Mouse (Mus musculus) forebrain, postnatal 0 days (tissue): ENCODE results near the gene Slc4a11. TPM values are rescaled to one million over a fixed set of nuclear protein-coding genes. Genes with fewer than 3 reads are reported as not detected.

ENCODE experiments used
- ATAC-seq: fragments of 200-750 bp; cut with Nextera tagmentation; 2 replicates; pipeline ENCODE4 v1.8.0; 2017; ENCODE audit warnings: mild to moderate bottlenecking, moderate library complexity
- DNase-seq: peaks from one replicate; pipeline ENCODE4 v3.0.0-alpha.2; 2015
- H3K27ac ChIP-seq: fragments of 300-500 bp; sonication (generic); 2 replicates; pipeline ENCODE4 v1.5.1; 2014; ENCODE audit warnings: low read depth, mild to moderate bottlenecking, antibody characterized with exemption, low read length, moderate library complexity, mixed read lengths
- H3K27me3 ChIP-seq: fragments of 300-500 bp; sonication (generic); 2 replicates; pipeline ENCODE4 v1.6.1; 2014; ENCODE audit warnings: mild to moderate bottlenecking, low read length, mixed read lengths; ENCODE audit not compliant: insufficient read depth
- H3K36me3 ChIP-seq: fragments of 300-500 bp; sonication (generic); 2 replicates; pipeline ENCODE4 v1.6.1; 2014; ENCODE audit warnings: mild to moderate bottlenecking, moderate library complexity; ENCODE audit not compliant: insufficient read depth
- H3K4me1 ChIP-seq: fragments of 300-500 bp; sonication (generic); 2 replicates; pipeline ENCODE4 v1.6.1; 2014; ENCODE audit warnings: antibody characterized with exemption; ENCODE audit not compliant: insufficient read depth
- H3K4me2 ChIP-seq: fragments of 300-500 bp; sonication (generic); 2 replicates; pipeline ENCODE4 v1.6.1; 2014; ENCODE audit warnings: low read depth, mild to moderate bottlenecking, moderate library complexity
- H3K4me3 ChIP-seq: fragments of 300-500 bp; sonication (generic); 2 replicates; pipeline ENCODE4 v1.5.1; 2014; ENCODE audit warnings: low read depth, low read length, mixed read lengths
- H3K9ac ChIP-seq: fragments of 300-500 bp; sonication (generic); 2 replicates; pipeline ENCODE4 v1.6.1; 2014; ENCODE audit warnings: mild to moderate bottlenecking
- H3K9me3 ChIP-seq: fragments of 300-500 bp; sonication (generic); 2 replicates; pipeline ENCODE4 v1.6.1; 2016; ENCODE audit warnings: low read length
- CTCF ChIP-seq: sonication (generic); IDR thresholded peaks from 2 replicates; pipeline ENCODE4 v1.5.1; 2016; ENCODE audit warnings: antibody characterized with exemption, control low read depth, low read depth
- WGBS: fragments of 180-500 bp; shearing (Covaris S2); extraction: QIAGEN DNeasy Blood & Tissue Kit; methylation state at CpG from one replicate; pipeline ENCODE4 v1.1.7; 2014; 5-methylcytosine and 5-hydroxymethylcytosine counted together
- polyA plus RNA-seq: library from polyadenylated mRNA; unstranded; fragments of >200 nt; fragmentation: Nextera tagmentation; extraction: Ambion mirVana; gene quantifications from 2 replicates; pipeline ENCODE4 v1.2.1, GENCODE M21; 2015
- total RNA-seq: library from RNA; depleted of rRNA; stranded (reverse); fragments of >200 nt; gene quantifications from 2 replicates; pipeline ENCODE4 v1.2.3, GENCODE M21; 2014

Slc4a11 gene
- total and polyA plus RNA-seq, 2 experiments from 2014 or later = 0.51 to 0.76 TPM

- Histone ChIP-seq H3K27me3 (no peaks in the 10 kb centered on the region), H3K27ac (no peak overlapping the region), H3K9me3 (no peaks in the 10 kb centered on the region), H3K4me3 (no peak overlapping the region), H3K9ac (no peak overlapping the region), H3K4me1 (no peaks in the 10 kb centered on the region), H3K36me3 (peaks cover 87% of the 10 kb centered on the region), H3K4me2 (no peak overlapping the region)
- ATAC-seq (no peak), DNase-seq (no peak)
- 89% methylated on average over 9 of the region's 9 CpGs for WGBS
- TF ChIP-seq CTCF = no peak
Observed at GRCm38 (mm10) chr2:130730746-130731145, 33.4 kb upstream of the Slc4a11 start.

- Histone ChIP-seq H3K27ac (no peak overlapping the region), H3K27me3 (no peaks in the 10 kb centered on the region), H3K9me3 (no peaks in the 10 kb centered on the region), H3K4me1 (no peaks in the 10 kb centered on the region), H3K9ac (no peak overlapping the region), H3K4me2 (no peak overlapping the region), H3K36me3 (peaks cover 87% of the 10 kb centered on the region), H3K4me3 (no peak overlapping the region)
- ATAC-seq (no peak), DNase-seq (no peak)
- no peak for TF ChIP-seq CTCF
- 100% methylated on average over 2 of the region's 2 CpGs for WGBS
Observed at GRCm38 (mm10) chr2:130728906-130729585, 31.7 kb upstream of the Slc4a11 start.

- no peaks in the 10 kb centered on the region for H3K27me3 ChIP-seq
- H3K4me3 ChIP-seq = no peak overlapping the region
- no peaks in the 10 kb centered on the region for H3K4me1 ChIP-seq
- H3K9ac ChIP-seq = no peak overlapping the region
- no peak for TF ChIP-seq CTCF
- H3K36me3 ChIP-seq = peaks cover 93% of the 10 kb centered on the region
- DNase-seq (no peak), ATAC-seq (no peak)
- no peak overlapping the region for H3K27ac ChIP-seq
- H3K9me3 ChIP-seq = no peaks in the 10 kb centered on the region
- no peak overlapping the region for H3K4me2 ChIP-seq
- WGBS = 95% methylated on average over 1 of the region's 1 CpGs
Observed at GRCm38 (mm10) chr2:130727752-130728151, 30.4 kb upstream of the Slc4a11 start.

GRCm38 (mm10) chr2:130724369-130724768 is 27.1 kb upstream of the Slc4a11 start:
- Histone ChIP-seq H3K9me3 (no peaks in the 10 kb centered on the region), H3K9ac (no peak overlapping the region), H3K27ac (no peak overlapping the region), H3K27me3 (no peaks in the 10 kb centered on the region), H3K36me3 (peaks cover 85% of the 10 kb centered on the region), H3K4me2 (no peak overlapping the region), H3K4me3 (no peak overlapping the region), H3K4me1 (no peaks in the 10 kb centered on the region)
- no peak for ATAC-seq
- WGBS = 75% methylated on average over 4 of the region's 4 CpGs
- DNase-seq = no peak
- no peak for TF ChIP-seq CTCF

GRCm38 (mm10) chr2:130717951-130718350 is 20.6 kb upstream of the Slc4a11 start:
- no peak for TF ChIP-seq CTCF
- peaks cover 78% of the 10 kb centered on the region for H3K36me3 ChIP-seq
- 84% methylated on average over 6 of the region's 6 CpGs for WGBS

GRCm38 (mm10) chr2:130707057-130707456 is 9.7 kb upstream of the Slc4a11 start:
- H3K27ac ChIP-seq = no peak overlapping the region
- TF ChIP-seq CTCF = no peak
- H3K4me3 ChIP-seq = no peak overlapping the region
- H3K27me3 ChIP-seq = no peaks in the 10 kb centered on the region
- WGBS = 66% methylated on average over 10 of the region's 10 CpGs
- H3K4me2 ChIP-seq = no peak overlapping the region
- ATAC-seq (no peak), DNase-seq (no peak)
- H3K9me3 ChIP-seq = no peaks in the 10 kb centered on the region
- peaks cover 51% of the 10 kb centered on the region for H3K36me3 ChIP-seq
- H3K9ac ChIP-seq = no peak overlapping the region
- H3K4me1 ChIP-seq = no peaks in the 10 kb centered on the region

More at GRCm38 (mm10) chr2:130717951-130718350, 20.6 kb upstream of the Slc4a11 start:
- H3K4me2 ChIP-seq = no peak overlapping the region
- H3K9me3 ChIP-seq = no peaks in the 10 kb centered on the region
- ATAC-seq (no peak), DNase-seq (no peak)
- no peaks in the 10 kb centered on the region for H3K27me3 ChIP-seq
- H3K9ac ChIP-seq = no peak overlapping the region
- no peaks in the 10 kb centered on the region for H3K4me1 ChIP-seq
- no peak overlapping the region for H3K27ac ChIP-seq
- no peak overlapping the region for H3K4me3 ChIP-seq

- Histone ChIP-seq H3K4me1 (no peaks in the 10 kb centered on the region), H3K36me3 (peaks cover 47% of the 10 kb centered on the region), H3K9ac (no peak overlapping the region), H3K9me3 (no peaks in the 10 kb centered on the region), H3K27me3 (no peaks in the 10 kb centered on the region), H3K4me2 (no peak overlapping the region), H3K27ac (no peak overlapping the region), H3K4me3 (no peak overlapping the region)
- no peak for TF ChIP-seq CTCF
- 71% methylated on average over 4 of the region's 4 CpGs for WGBS
- ATAC-seq = no peak
- DNase-seq = no peak
Observed at GRCm38 (mm10) chr2:130706602-130707001, 9.3 kb upstream of the Slc4a11 start.
